Comparison of ENCODE assay signal across 33 mouse cellular contexts in genomic region chr7:81498181-81498580, GRCm38 (mm10). TPM values are rescaled to one million over a fixed set of nuclear protein-coding genes. Genes with fewer than 3 reads are reported as not detected.
"Had no signal": no experiment of that assay in that cellular context is flagged by ENCODE, and none has a peak within 500 bp of the region (broad histone marks: within the 10 kb centered on the region; RNA-seq: fewer than 3 reads in every experiment).

Gene BC048679, minus strand, starts transcription at chr7:81498281.

- H3K9ac ChIP-seq: heart, embryonic 13.5 days; heart, embryonic 15.5 days; hindbrain, embryonic 12.5 days; hindbrain, embryonic 15.5 days; kidney, embryonic 15.5 days; limb, embryonic 12.5 days; liver, embryonic 13.5 days; liver, embryonic 15.5 days had no signal

- H3K4me2 ChIP-seq: heart, embryonic 11.5 days; heart, embryonic 13.5 days; heart, embryonic 15.5 days; hindbrain, embryonic 12.5 days; hindbrain, embryonic 15.5 days; kidney, embryonic 15.5 days; limb, embryonic 12.5 days; liver, embryonic 11.5 days; liver, embryonic 13.5 days; liver, embryonic 15.5 days had no signal

- ATAC-seq: hindbrain, postnatal 0 days; intestine, embryonic 16.5 days had no signal

- DNase-seq: gastrocnemius, adult 2 months; gastrocnemius, postnatal 10 days; gastrocnemius, postnatal 25 days; heart, adult 18-20 months; heart, postnatal 14 days; heart, postnatal 36 days; kidney, adult 11 months; kidney, adult 2 months; kidney, adult 9 months; kidney, postnatal 14 days; kidney, postnatal 36 days; layer of hippocampus, adult 9-11 months; layer of hippocampus, postnatal 36 days; liver; liver, embryonic 13.5 days had no signal

- H3K4me1 ChIP-seq: liver, embryonic 15.5 days had no signal

- H3K9me3 ChIP-seq: heart, embryonic 13.5 days; heart, embryonic 15.5 days; hindbrain, embryonic 12.5 days; hindbrain, embryonic 15.5 days; kidney, embryonic 15.5 days; limb, embryonic 10.5 days; limb, embryonic 12.5 days; liver, embryonic 13.5 days; liver, embryonic 15.5 days had no signal

- H3K4me3 ChIP-seq: gastrocnemius, adult 2 months; heart, embryonic 13.5 days; heart, embryonic 15.5 days; hindbrain, embryonic 12.5 days; hindbrain, embryonic 15.5 days; kidney, embryonic 15.5 days; limb, embryonic 10.5 days; limb, embryonic 12.5 days; liver, embryonic 13.5 days; liver, embryonic 15.5 days had no signal

- H3K27me3 ChIP-seq: hindbrain, embryonic 15.5 days had no signal

- H3K36me3 ChIP-seq: heart, embryonic 13.5 days; heart, embryonic 15.5 days; hindbrain, embryonic 12.5 days; hindbrain, embryonic 15.5 days; kidney, embryonic 15.5 days; limb, embryonic 10.5 days; limb, embryonic 12.5 days; liver, embryonic 13.5 days; liver, embryonic 15.5 days had no signal

- H3K27ac ChIP-seq: gastrocnemius, adult 2 months; heart, embryonic 13.5 days; heart, embryonic 15.5 days; hindbrain, embryonic 12.5 days; hindbrain, embryonic 15.5 days; hindbrain, postnatal 0 days; kidney, embryonic 15.5 days; kidney, postnatal 0 days; limb, embryonic 10.5 days; limb, embryonic 12.5 days; liver, embryonic 13.5 days; liver, embryonic 15.5 days had no signal

RNA-seq across cellular contexts. Expression of gene BC048679, which starts in this region (rescaled TPM):
- polyA plus RNA-seq: frontal cortex, adult 2 months; heart, embryonic 11.5 days; heart, embryonic 13.5 days; heart, embryonic 15.5 days; heart, postnatal 0 days; hindbrain, embryonic 12.5 days; hindbrain, embryonic 15.5 days; hindbrain, postnatal 0 days; intestine, embryonic 14.5 days; intestine, embryonic 16.5 days; kidney, embryonic 15.5 days; kidney, postnatal 0 days; large intestine, adult 2 months; limb, embryonic 10.5 days; limb, embryonic 12.5 days; limb, embryonic 14.5 days; liver, embryonic 11.5 days; liver, embryonic 13.5 days; liver, embryonic 15.5 days had no signal
